Mouse (Mus musculus) brain, embryonic 14.5 days (tissue): ENCODE measurements around the gene Ankef1.

Experiments used
- CTCF ChIP-seq: fragments of 200-500 bp; IDR thresholded peaks from 2 replicates; pipeline ENCODE4 v1.5.1; 2012; ENCODE audit warnings: inconsistent platforms, mild to moderate bottlenecking, moderate library complexity, borderline replicate concordance; ENCODE audit not compliant: insufficient read depth, insufficient read length; ENCODE audit errors: extremely low read depth
- POLR2A ChIP-seq: fragments of 200-500 bp; IDR thresholded peaks from 2 replicates; pipeline ENCODE4 v1.6.1; 2012; ENCODE audit warnings: mild to moderate bottlenecking, inconsistent platforms, borderline replicate concordance; ENCODE audit not compliant: poor library complexity, insufficient read depth, insufficient read length, severe bottlenecking; ENCODE audit errors: extremely low read depth

DNA sequence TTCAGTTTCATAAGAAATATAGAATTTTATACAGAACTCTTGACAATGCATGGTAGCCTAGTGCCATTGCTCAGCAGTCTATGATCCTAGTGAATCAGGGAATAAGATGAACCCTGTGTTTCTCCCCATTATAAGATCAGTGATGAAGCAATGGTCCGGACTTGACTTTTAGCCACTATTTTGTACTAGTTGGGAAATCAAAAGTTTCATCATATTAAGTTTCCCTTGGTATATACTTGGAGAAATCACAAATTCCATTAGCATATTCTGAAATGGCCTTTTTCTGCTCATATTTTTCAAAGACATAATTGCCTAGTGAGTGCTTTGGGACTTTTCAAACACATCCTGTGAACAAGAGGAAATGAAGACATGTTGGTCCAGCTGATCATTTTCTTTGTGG lies at the start of gene Ankef1:
- TF ChIP-seq CTCF = no peak
- TF ChIP-seq POLR2A = no peak
